Mouse (Mus musculus) 3134 (cell line): ENCODE measurements around the gene Tnfrsf8.
"Not testable (repeated sequence)": the region's sequence is repeated elsewhere in the genome, so short reads cannot be mapped to it uniquely, and the experiment has no call there.

Experiments used
- DNase-seq: peaks from one replicate; pipeline ENCODE4 v3.0.0-alpha.2; 2011; ENCODE audit warnings: low spot score; ENCODE audit not compliant: insufficient read length; ENCODE audit errors: extremely low read depth

Tnfrsf8 gene

GRCm38 (mm10) chr4:145312530-145312929 is 2.4 kb downstream of the Tnfrsf8 start:
- no peak for DNase-seq

- no peak for DNase-seq
Measured at GRCm38 (mm10) chr4:145310859-145311258, 4.1 kb downstream of the Tnfrsf8 start.

GRCm38 (mm10) chr4:145306422-145306821 is 8.5 kb downstream of the Tnfrsf8 start:
- no peak for DNase-seq

- DNase-seq = not testable (repeated sequence)
Measured at GRCm38 (mm10) chr4:145305661-145306362, 9.2 kb downstream of the Tnfrsf8 start.

- no peak for DNase-seq
Measured at GRCm38 (mm10) chr4:145304109-145304508, 10.9 kb downstream of the Tnfrsf8 start.

GRCm38 (mm10) chr4:145302106-145302505 is 12.9 kb downstream of the Tnfrsf8 start:
- no peak for DNase-seq

- DNase-seq = no peak
Measured at GRCm38 (mm10) chr4:145300210-145300927, 14.6 kb downstream of the Tnfrsf8 start.

GRCm38 (mm10) chr4:145299355-145299754 is 15.6 kb downstream of the Tnfrsf8 start:
- DNase-seq = no peak

GRCm38 (mm10) chr4:145298846-145299245 is 16.1 kb downstream of the Tnfrsf8 start:
- no peak for DNase-seq

GRCm38 (mm10) chr4:145295589-145296300 is 19.2 kb downstream of the Tnfrsf8 start:
- peak; percentile 32 for DNase-seq

GRCm38 (mm10) chr4:145294588-145294987 is 20.4 kb downstream of the Tnfrsf8 start:
- no peak for DNase-seq

GRCm38 (mm10) chr4:145286369-145287120 is 28.4 kb downstream of the Tnfrsf8 start:
- DNase-seq = peak; percentile 35

- DNase-seq = no peak
Measured at GRCm38 (mm10) chr4:145284675-145285074, 30.3 kb downstream of the Tnfrsf8 start.

- no peak for DNase-seq
Measured at GRCm38 (mm10) chr4:145283441-145283840, 31.5 kb downstream of the Tnfrsf8 start.

- no peak for DNase-seq
Measured at GRCm38 (mm10) chr4:145280966-145281365, 34.0 kb downstream of the Tnfrsf8 start.

GRCm38 (mm10) chr4:145278724-145279370 is 36.1 kb downstream of the Tnfrsf8 start:
- DNase-seq = no peak

GRCm38 (mm10) chr4:145278231-145278630 is 36.7 kb downstream of the Tnfrsf8 start:
- no peak for DNase-seq

GRCm38 (mm10) chr4:145276368-145277249 is 38.4 kb downstream of the Tnfrsf8 start:
- DNase-seq = no peak

GRCm38 (mm10) chr4:145274887-145275286 is 40.1 kb downstream of the Tnfrsf8 start:
- no peak for DNase-seq
